Mouse (Mus musculus) erythroblast, embryonic 14.5 days (primary cell): Measurements from ENCODE around the gene Acta1. TPM values are rescaled to one million over a fixed set of nuclear protein-coding genes. Genes with fewer than 3 reads are reported as not detected.

Experiments
- H3K27me3 ChIP-seq: 2 replicates; pipeline ENCODE4 v1.6.1; 2012; ENCODE audit warnings: inconsistent platforms; ENCODE audit not compliant: control insufficient read depth
- H3K36me3 ChIP-seq: 2 replicates; pipeline ENCODE4 v1.6.1; 2012; ENCODE audit warnings: mild to moderate bottlenecking, inconsistent platforms; ENCODE audit not compliant: control insufficient read depth
- H3K4me1 ChIP-seq: 2 replicates; pipeline ENCODE4 v1.6.1; 2012; ENCODE audit warnings: inconsistent platforms; ENCODE audit not compliant: control insufficient read depth
- H3K4me3 ChIP-seq: replicated peaks from 2 replicates; pipeline ENCODE3; 2012; ENCODE audit warnings: moderate library complexity, mild to moderate bottlenecking, inconsistent platforms
- H3K9me3 ChIP-seq: 2 replicates; pipeline ENCODE4 v1.6.1; 2012; ENCODE audit warnings: low read length, inconsistent platforms, mixed read lengths; ENCODE audit not compliant: control insufficient read depth
- GATA1 ChIP-seq: IDR thresholded peaks from 2 replicates; pipeline ENCODE4 v1.6.1; 2012; ENCODE audit warnings: low read length, inconsistent platforms, mixed read lengths
- TAL1 ChIP-seq: IDR thresholded peaks from 3 replicates; pipeline ENCODE4 v1.6.1; 2012; ENCODE audit warnings: low read length, inconsistent platforms, mixed read lengths
- polyA plus RNA-seq: library from polyadenylated mRNA; stranded (reverse); fragments of >175 nt; gene quantifications from 2 replicates; pipeline ENCODE4 v1.2.3, GENCODE M21; 2012

Acta1 gene
- polyA plus RNA-seq, 1 experiment: 0.44 TPM

DNA sequence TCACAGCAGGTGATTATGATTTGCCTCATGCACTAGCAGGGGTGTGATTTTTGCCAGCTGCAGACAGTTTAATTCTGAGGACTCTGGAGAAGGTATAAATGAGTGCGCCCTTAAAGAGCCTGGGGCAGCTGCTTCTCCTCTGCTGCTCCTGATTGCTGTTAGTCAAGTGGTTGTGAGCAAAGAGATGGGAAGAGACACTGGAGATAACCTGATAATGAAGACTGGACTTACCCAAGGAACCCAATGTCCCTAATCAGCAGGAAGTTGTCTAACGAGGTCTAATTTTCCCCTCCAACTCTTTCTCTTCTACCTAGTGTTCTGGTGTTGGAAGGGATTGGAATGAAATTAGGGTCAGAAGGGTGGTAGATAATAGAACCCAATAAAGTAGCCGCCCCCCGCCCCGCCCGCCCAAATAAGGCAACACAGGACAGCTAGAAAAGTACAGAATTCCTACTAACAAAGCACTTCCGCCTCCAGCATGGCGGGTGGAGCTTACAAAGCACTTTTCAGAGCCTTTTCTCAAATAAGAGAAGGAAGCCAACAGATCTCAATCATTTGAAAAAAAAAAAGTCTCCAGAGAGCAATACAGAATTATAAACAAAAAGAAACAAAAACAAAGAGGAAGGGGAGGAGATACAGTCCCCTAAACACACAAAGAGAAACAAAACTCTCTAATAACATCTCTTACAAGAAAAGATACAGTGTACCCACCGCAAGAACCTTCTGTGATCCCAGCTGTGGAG, 39.6 kb downstream of the Acta1 start:
- TF ChIP-seq GATA1 (no peak), TAL1 (no peak)
- Histone ChIP-seq H3K9me3 (peaks cover 2% of the 10 kb centered on the region; the same call in 1 of the 2 replicates), H3K36me3 (peaks cover 17% of the 10 kb centered on the region), H3K27me3 (peaks cover 5% of the 10 kb centered on the region), H3K4me3 (no peak overlapping the region), H3K4me1 (peaks cover 38% of the 10 kb centered on the region)

DNA sequence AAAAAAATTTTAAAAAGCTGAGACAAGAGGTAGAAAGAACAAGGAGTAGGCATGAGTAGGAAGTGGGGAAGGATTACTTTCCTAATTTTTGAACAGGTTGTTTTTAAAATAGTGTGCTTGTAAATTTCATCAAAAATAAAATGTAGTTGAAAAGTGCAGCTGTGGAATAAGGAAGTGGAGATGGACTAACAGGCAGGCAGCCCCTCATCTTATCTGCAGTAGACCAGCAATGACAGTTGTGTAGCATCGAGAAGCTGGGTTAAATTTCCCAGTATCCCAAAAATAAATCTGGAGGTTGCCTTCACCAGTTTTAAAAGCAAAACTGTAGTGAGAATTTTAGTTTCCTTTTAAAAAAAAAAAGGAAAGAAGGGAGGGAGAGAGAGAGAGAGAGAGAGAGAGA, 40.3 kb downstream of the Acta1 start:
- H3K4me3 ChIP-seq: no peak overlapping the region

DNA sequence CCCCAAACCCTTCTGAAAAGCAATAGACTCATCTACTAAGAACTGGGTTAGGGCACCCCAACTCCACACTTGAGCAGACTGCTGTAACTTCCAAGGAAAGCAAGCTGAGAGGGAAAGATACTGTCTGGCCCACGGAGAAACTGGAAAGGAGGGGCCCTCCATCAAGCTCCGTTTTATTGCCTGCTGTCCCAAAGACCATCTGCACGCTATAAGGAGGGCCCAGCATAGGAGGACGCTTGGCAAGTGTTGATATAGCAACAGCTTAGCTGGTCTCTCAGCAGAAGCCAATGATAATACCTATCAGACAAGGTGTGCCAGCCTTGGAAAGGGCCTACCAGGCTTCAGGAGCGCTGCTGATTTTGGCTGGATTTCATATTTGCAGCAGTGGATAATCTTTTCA, 43.0 kb downstream of the Acta1 start:
- H3K36me3 ChIP-seq: peaks cover 16% of the 10 kb centered on the region
- no peak overlapping the region for H3K4me3 ChIP-seq
- no peaks in the 10 kb centered on the region for H3K27me3 ChIP-seq
- TF ChIP-seq GATA1 (no peak), TAL1 (no peak)
- H3K4me1 ChIP-seq: peaks cover 23% of the 10 kb centered on the region
- H3K9me3 ChIP-seq: peaks cover 2% of the 10 kb centered on the region; the same call in 1 of the 2 replicates

More for the DNA sequence above, 40.3 kb downstream of the Acta1 start:
- peaks cover 17% of the 10 kb centered on the region for H3K36me3 ChIP-seq
- no peak for TF ChIP-seq TAL1
- TF ChIP-seq GATA1: no peak
- H3K4me1 ChIP-seq: peaks cover 35% of the 10 kb centered on the region
- H3K27me3 ChIP-seq: no peaks in the 10 kb centered on the region
- peaks cover 2% of the 10 kb centered on the region; the same call in 1 of the 2 replicates for H3K9me3 ChIP-seq

DNA sequence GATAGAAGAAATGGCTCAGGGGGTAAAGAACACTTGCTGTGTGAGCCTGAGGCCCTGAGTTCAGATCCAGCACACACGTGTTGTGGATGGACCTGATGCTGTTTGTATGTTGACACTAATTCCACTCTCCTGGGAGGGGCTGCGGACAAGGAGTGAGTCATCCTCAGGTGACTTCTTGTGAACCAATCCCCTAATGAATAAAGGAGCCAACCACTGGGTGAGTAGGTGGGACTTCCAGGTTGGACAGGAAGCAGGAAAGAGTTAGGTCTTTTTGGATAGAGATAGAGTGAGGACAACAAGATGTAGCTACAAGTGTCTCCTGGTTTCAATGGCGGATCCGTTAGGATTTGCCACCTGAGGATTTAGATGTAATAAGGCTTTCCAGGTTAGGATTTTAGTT, 45.2 kb downstream of the Acta1 start:
- TF ChIP-seq TAL1: no peak
- TF ChIP-seq GATA1: no peak
- H3K4me1 ChIP-seq: peaks cover 15% of the 10 kb centered on the region
- no peak overlapping the region for H3K4me3 ChIP-seq
- H3K27me3 ChIP-seq: no peaks in the 10 kb centered on the region
- peaks cover 20% of the 10 kb centered on the region for H3K36me3 ChIP-seq
- H3K9me3 ChIP-seq: no peaks in the 10 kb centered on the region

- Histone ChIP-seq H3K9me3 (no peaks in the 10 kb centered on the region), H3K27me3 (no peaks in the 10 kb centered on the region), H3K4me1 (peaks cover 15% of the 10 kb centered on the region), H3K36me3 (peaks cover 29% of the 10 kb centered on the region), H3K4me3 (no peak overlapping the region)
- TF ChIP-seq TAL1 (no peak), GATA1 (no peak)
These were observed 47.0 kb downstream of the Acta1 start for GRCm38 (mm10) chr8:123847546-123847945.

GRCm38 (mm10) chr8:123846509-123846908, 48.0 kb downstream of the Acta1 start:
- H3K27me3 ChIP-seq: no peaks in the 10 kb centered on the region
- TF ChIP-seq TAL1 (no peak), GATA1 (no peak)
- peaks cover 9% of the 10 kb centered on the region for H3K4me1 ChIP-seq
- H3K4me3 ChIP-seq: no peak overlapping the region
- H3K9me3 ChIP-seq: no peaks in the 10 kb centered on the region
- peaks cover 39% of the 10 kb centered on the region for H3K36me3 ChIP-seq

- TF ChIP-seq GATA1 (no peak), TAL1 (no peak)
- H3K4me3 ChIP-seq: no peak overlapping the region
- H3K4me1 ChIP-seq: peaks cover 7% of the 10 kb centered on the region
- H3K36me3 ChIP-seq: peaks cover 44% of the 10 kb centered on the region
- H3K27me3 ChIP-seq: no peaks in the 10 kb centered on the region
- no peaks in the 10 kb centered on the region for H3K9me3 ChIP-seq
These were observed 48.6 kb downstream of the Acta1 start for GRCm38 (mm10) chr8:123845991-123846390.

DNA sequence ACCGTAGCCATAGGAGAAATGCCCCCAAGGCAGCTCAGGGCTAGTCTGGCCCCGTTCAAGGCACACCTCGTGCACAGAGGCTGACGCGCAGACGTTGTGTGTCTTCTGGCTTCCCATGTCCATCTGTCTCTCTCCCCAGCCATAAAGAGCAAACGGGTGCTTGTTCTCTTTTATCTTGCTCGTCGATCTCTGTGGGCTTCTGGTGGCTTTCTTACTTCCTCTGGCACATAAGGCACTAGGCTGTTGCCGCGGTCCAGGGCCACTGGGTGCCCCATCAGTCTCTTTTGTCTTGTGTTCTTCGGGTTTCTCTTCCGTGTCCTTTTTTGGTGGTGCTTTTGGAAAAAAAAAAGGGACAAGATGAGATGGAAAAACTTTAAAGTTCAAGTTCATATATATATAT, 49.4 kb downstream of the Acta1 start:
- Histone ChIP-seq H3K27me3 (no peaks in the 10 kb centered on the region), H3K4me3 (no peak overlapping the region), H3K9me3 (no peaks in the 10 kb centered on the region), H3K4me1 (peaks cover 7% of the 10 kb centered on the region), H3K36me3 (peaks cover 52% of the 10 kb centered on the region)
- TF ChIP-seq GATA1 (no peak), TAL1 (no peak)

DNA sequence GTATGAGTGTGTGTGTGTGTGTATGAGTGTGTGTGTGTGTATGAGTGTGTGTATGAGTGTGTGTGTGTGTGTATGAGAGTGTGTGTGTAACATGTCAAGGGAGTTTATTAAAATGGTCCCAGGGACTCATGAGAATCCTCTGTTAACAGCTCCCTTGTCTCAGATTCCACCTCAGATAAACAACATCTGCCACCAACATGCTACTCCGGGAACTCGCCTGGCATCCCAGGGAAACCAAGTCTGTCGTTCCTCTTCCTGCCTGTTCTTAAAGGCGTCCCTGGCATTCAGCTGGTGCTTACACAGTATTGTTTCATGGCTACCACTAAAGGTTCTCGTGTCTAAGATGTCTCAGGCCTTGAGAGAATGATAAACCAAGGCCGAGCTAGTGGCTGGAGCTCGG, 50.2 kb downstream of the Acta1 start:
- H3K4me3 ChIP-seq: no peak overlapping the region
- TF ChIP-seq TAL1 (no peak), GATA1 (no peak)
- peaks cover 56% of the 10 kb centered on the region for H3K36me3 ChIP-seq
- no peaks in the 10 kb centered on the region for H3K27me3 ChIP-seq
- H3K4me1 ChIP-seq: peaks cover 5% of the 10 kb centered on the region
- H3K9me3 ChIP-seq: no peaks in the 10 kb centered on the region
